Comparison of ENCODE assay signal across 10 mouse cellular contexts in the genomic region with DNA sequence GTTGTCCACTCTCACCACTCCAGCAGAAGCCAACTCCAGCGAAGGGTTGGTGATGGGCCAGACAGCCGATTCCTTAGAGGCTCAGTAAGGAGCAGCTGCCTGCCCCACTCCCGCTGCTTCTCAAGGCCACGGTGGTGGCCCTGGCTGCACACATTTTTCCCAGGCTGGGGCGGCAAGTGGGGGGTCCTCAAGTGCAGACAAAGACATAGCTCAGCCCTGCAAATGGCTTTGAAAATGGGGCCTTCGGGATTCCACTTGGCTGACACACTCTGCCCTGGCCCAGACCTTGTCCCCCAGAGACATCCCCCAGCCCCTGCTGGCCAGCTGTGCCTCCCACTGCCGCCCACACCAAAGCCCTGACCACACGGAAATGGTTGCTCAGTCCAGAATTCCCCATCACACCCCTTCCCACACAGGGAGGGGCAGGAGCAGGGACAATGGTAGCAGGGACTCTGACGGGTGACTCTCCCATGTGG.
A peak's percentile ranks its signal among the peaks of the same experiment; 100 is the strongest.
DNase-seq lines count a peak whose midpoint lies in the region; ATAC-seq lines count a peak whose summit lies in the region.
"Had no signal": no experiment of that assay in that cellular context is flagged by ENCODE, and none has a peak within 500 bp of the region (broad histone marks: within the 10 kb centered on the region; RNA-seq: fewer than 3 reads in every experiment).

No protein-coding gene starts in this region.

- DNase-seq in forebrain, embryonic 10.5 days (ENCODE audit: extremely low spot score, low spot score) = no peak
- DNase-seq in hindbrain, embryonic 14.5 days (ENCODE audit: low spot score) = no peak
- DNase-seq in retina, postnatal 1 day = peak; percentile 44
- DNase-seq in yolk sac, embryonic 10.5 days (ENCODE audit: low spot score) = no peak
- DNase-seq: thymus, adult 2 months had no signal

- H3K36me3 ChIP-seq in forebrain, embryonic 10.5 days (replicated peaks) = no peaks in the 10 kb centered on the region
- no peaks in the 10 kb centered on the region for H3K36me3 ChIP-seq in forebrain, embryonic 15.5 days
- no peaks in the 10 kb centered on the region for H3K36me3 ChIP-seq in neural tube, embryonic 12.5 days
- no peaks in the 10 kb centered on the region for H3K36me3 ChIP-seq in neural tube, embryonic 15.5 days
- H3K36me3 ChIP-seq in hindbrain, embryonic 14.5 days (replicated peaks; ENCODE audit: control insufficient read depth, insufficient read depth) = no peaks in the 10 kb centered on the region

- WGBS in forebrain, embryonic 10.5 days = 69% methylated on average over 9 of the region's 9 CpGs
- 48% methylated on average over 9 of the region's 9 CpGs for WGBS in forebrain, embryonic 15.5 days
- 36% methylated on average over 9 of the region's 9 CpGs for WGBS in neural tube, embryonic 12.5 days
- WGBS in neural tube, embryonic 15.5 days = 48% methylated on average over 9 of the region's 9 CpGs
- WGBS in hindbrain, embryonic 14.5 days = 25% methylated on average over 9 of the region's 9 CpGs

- H3K27ac ChIP-seq in forebrain, embryonic 10.5 days = peak overlapping the region; percentile 54
- no peak overlapping the region for H3K27ac ChIP-seq in forebrain, embryonic 15.5 days (replicated peaks)
- no peak overlapping the region for H3K27ac ChIP-seq in neural tube, embryonic 12.5 days
- no peak overlapping the region for H3K27ac ChIP-seq in neural tube, embryonic 15.5 days (replicated peaks)
- no peak overlapping the region for H3K27ac ChIP-seq in hindbrain, embryonic 14.5 days

- no peak overlapping the region for H3K9ac ChIP-seq in forebrain, embryonic 15.5 days (replicated peaks)
- 0 out of 2 replicates have a peak overlapping the region, but pooled peaks have one; percentile 5 for H3K9ac ChIP-seq in neural tube, embryonic 12.5 days
- H3K9ac ChIP-seq in neural tube, embryonic 15.5 days (replicated peaks) = no peak overlapping the region
- no peak overlapping the region for H3K9ac ChIP-seq in hindbrain, embryonic 14.5 days

- no peak overlapping the region for H3K4me2 ChIP-seq in forebrain, embryonic 15.5 days (replicated peaks)
- H3K4me2 ChIP-seq in neural tube, embryonic 12.5 days (replicated peaks) = no peak overlapping the region
- H3K4me2 ChIP-seq in neural tube, embryonic 15.5 days = no peak overlapping the region
- no peak overlapping the region for H3K4me2 ChIP-seq in hindbrain, embryonic 14.5 days (replicated peaks)

- H3K9me3 ChIP-seq in forebrain, embryonic 10.5 days = no peaks in the 10 kb centered on the region
- no peaks in the 10 kb centered on the region for H3K9me3 ChIP-seq in forebrain, embryonic 15.5 days
- no peaks in the 10 kb centered on the region for H3K9me3 ChIP-seq in neural tube, embryonic 12.5 days
- H3K9me3 ChIP-seq in neural tube, embryonic 15.5 days (replicated peaks) = no peaks in the 10 kb centered on the region
- H3K9me3 ChIP-seq in hindbrain, embryonic 14.5 days (ENCODE audit: control insufficient read depth, low read length) = no peaks in the 10 kb centered on the region
- H3K9me3 ChIP-seq: megakaryocyte, embryonic 14.5 days had no signal

- ATAC-seq in forebrain, embryonic 15.5 days (replicated peaks) = no peak
- no peak for ATAC-seq in neural tube, embryonic 12.5 days (ENCODE audit: low FRiP score, low read depth)
- ATAC-seq in neural tube, embryonic 15.5 days (ENCODE audit: low FRiP score) = no peak
- 0 out of 2 replicates have a peak, but pooled peaks have one; percentile 7 for ATAC-seq in hindbrain, embryonic 14.5 days (ENCODE audit: low FRiP score)
- ATAC-seq in activated CD4-positive, CD25-positive, alpha-beta regulatory T cell, adult 4 months = no peak

- peaks cover 38% of the 10 kb centered on the region for H3K4me1 ChIP-seq in forebrain, embryonic 10.5 days
- H3K4me1 ChIP-seq in forebrain, embryonic 15.5 days = peaks cover 4% of the 10 kb centered on the region; the same call in 1 of the 2 replicates
- peaks cover 31% of the 10 kb centered on the region for H3K4me1 ChIP-seq in neural tube, embryonic 12.5 days
- H3K4me1 ChIP-seq in neural tube, embryonic 15.5 days = peaks cover 5% of the 10 kb centered on the region; the same call in 1 of the 2 replicates
- H3K4me1 ChIP-seq in hindbrain, embryonic 14.5 days (replicated peaks; ENCODE audit: control insufficient read depth, insufficient read depth, low read length) = no peaks in the 10 kb centered on the region; the same call in 1 of the 2 replicates

- H3K4me3 ChIP-seq in forebrain, embryonic 10.5 days = no peak overlapping the region
- H3K4me3 ChIP-seq in forebrain, embryonic 15.5 days = no peak overlapping the region
- H3K4me3 ChIP-seq in neural tube, embryonic 12.5 days = no peak overlapping the region
- no peak overlapping the region for H3K4me3 ChIP-seq in neural tube, embryonic 15.5 days (replicated peaks)
- no peak overlapping the region for H3K4me3 ChIP-seq in hindbrain, embryonic 14.5 days (replicated peaks; ENCODE audit: low read length)
- H3K4me3 ChIP-seq: megakaryocyte, embryonic 14.5 days had no signal

- no peaks in the 10 kb centered on the region; the same call in 1 of the 2 replicates for H3K27me3 ChIP-seq in forebrain, embryonic 10.5 days (ENCODE audit: poor library complexity, severe bottlenecking)
- H3K27me3 ChIP-seq in forebrain, embryonic 15.5 days = no peaks in the 10 kb centered on the region
- no peaks in the 10 kb centered on the region for H3K27me3 ChIP-seq in neural tube, embryonic 12.5 days (replicated peaks)
- no peaks in the 10 kb centered on the region for H3K27me3 ChIP-seq in neural tube, embryonic 15.5 days (replicated peaks)
- H3K27me3 ChIP-seq in hindbrain, embryonic 14.5 days (ENCODE audit: control insufficient read depth, insufficient read depth, low read length) = no peaks in the 10 kb centered on the region
- H3K27me3 ChIP-seq: megakaryocyte, embryonic 14.5 days had no signal
